Mouse (Mus musculus) stomach, embryonic 14.5 days (tissue): ENCODE measurements at regions not wholly inside any gene's neighbourhood (a gene's known extent, or its start where the extent isn't known, plus 50 kb on each side); places are given as distances from the start of the nearest gene placed in this dataset.

Experiments used
- ATAC-seq: fragments of 200-750 bp; cut with Nextera tagmentation; 2 replicates; pipeline ENCODE4 v1.8.0; 2017; ENCODE audit warnings: low read depth, moderate TSS enrichment; ENCODE audit not compliant: insufficient number of reproducible peaks, insufficient read depth, low FRiP score
- H3K27ac ChIP-seq: fragments of 300-500 bp; sonication (generic); 2 replicates; pipeline ENCODE4 v1.5.1; 2014; ENCODE audit warnings: mild to moderate bottlenecking, low read length, moderate library complexity, mixed read lengths
- H3K27me3 ChIP-seq: fragments of 300-500 bp; sonication (generic); 2 replicates; pipeline ENCODE4 v1.6.1; 2014; ENCODE audit warnings: low read length, control low read depth, mixed read lengths; ENCODE audit not compliant: control insufficient read depth, insufficient read depth
- H3K36me3 ChIP-seq: fragments of 300-500 bp; sonication (generic); 2 replicates; pipeline ENCODE4 v1.6.1; 2014; ENCODE audit warnings: mild to moderate bottlenecking, control low read depth, low read length, moderate library complexity, mixed read lengths; ENCODE audit not compliant: control insufficient read depth, insufficient read depth
- H3K4me1 ChIP-seq: fragments of 300-500 bp; sonication (generic); 2 replicates; pipeline ENCODE4 v1.6.1; 2014; ENCODE audit warnings: low read length, control low read depth, mixed read lengths; ENCODE audit not compliant: control insufficient read depth, insufficient read depth
- H3K4me2 ChIP-seq: fragments of 300-500 bp; sonication (generic); replicated peaks from 2 replicates; pipeline ENCODE4 v1.6.1; 2014; ENCODE audit warnings: low read depth, low read length, control low read depth
- H3K4me3 ChIP-seq: fragments of 300-500 bp; sonication (generic); 2 replicates; pipeline ENCODE4 v1.5.1; 2014; ENCODE audit warnings: low read depth, low read length, control low read depth
- H3K9ac ChIP-seq: fragments of 300-500 bp; sonication (generic); replicated peaks from 2 replicates; pipeline ENCODE4 v1.6.1; 2014; ENCODE audit warnings: low read depth, mild to moderate bottlenecking, control low read depth, low read length, moderate library complexity, mixed read lengths
- H3K9me3 ChIP-seq: fragments of 300-500 bp; sonication (generic); 2 replicates; pipeline ENCODE4 v1.6.1; 2016; ENCODE audit warnings: low read depth, low read length, control low read depth; ENCODE audit not compliant: control insufficient read depth
- WGBS: fragments of 180-500 bp; shearing (Covaris S2); extraction: QIAGEN DNeasy Blood & Tissue Kit; methylation state at CpG from one replicate; pipeline ENCODE4 v1.1.7; 2014; 5-methylcytosine and 5-hydroxymethylcytosine counted together

GRCm38 (mm10) chr9:43387397-43387796 is 76.7 kb downstream of the Trim29 start:
- no peaks in the 10 kb centered on the region for H3K36me3 ChIP-seq
- H3K4me3 ChIP-seq = no peak overlapping the region
- no peaks in the 10 kb centered on the region for H3K4me1 ChIP-seq
- H3K9ac ChIP-seq = no peak overlapping the region
- H3K27me3 ChIP-seq = no peaks in the 10 kb centered on the region
- no peak for ATAC-seq
- 67% methylated on average over 9 of the region's 9 CpGs for WGBS
- no peak overlapping the region for H3K27ac ChIP-seq
- no peak overlapping the region for H3K4me2 ChIP-seq
- H3K9me3 ChIP-seq = no peaks in the 10 kb centered on the region

- Histone ChIP-seq H3K27me3 (no peaks in the 10 kb centered on the region), H3K9ac (no peak overlapping the region), H3K36me3 (no peaks in the 10 kb centered on the region), H3K4me1 (no peaks in the 10 kb centered on the region), H3K4me2 (no peak overlapping the region), H3K4me3 (no peak overlapping the region), H3K9me3 (no peaks in the 10 kb centered on the region), H3K27ac (no peak overlapping the region)
- ATAC-seq = no peak
- 45% methylated on average over 9 of the region's 9 CpGs for WGBS
Observed at GRCm38 (mm10) chr9:43389491-43390083, 78.9 kb downstream of the Trim29 start.

- no peaks in the 10 kb centered on the region for H3K36me3 ChIP-seq
- no peak overlapping the region for H3K27ac ChIP-seq
- H3K9me3 ChIP-seq = no peaks in the 10 kb centered on the region
- WGBS = 59% methylated on average over 6 of the region's 6 CpGs
- H3K27me3 ChIP-seq = no peaks in the 10 kb centered on the region
- H3K9ac ChIP-seq = no peak overlapping the region
- no peak overlapping the region for H3K4me3 ChIP-seq
- ATAC-seq = no peak
- H3K4me2 ChIP-seq = no peak overlapping the region
- no peaks in the 10 kb centered on the region for H3K4me1 ChIP-seq
Observed at GRCm38 (mm10) chr9:43392467-43393064, 81.9 kb downstream of the Trim29 start.

- no peak overlapping the region for H3K4me2 ChIP-seq
- H3K27ac ChIP-seq = no peak overlapping the region
- ATAC-seq = 0 out of 2 replicates have a peak, but pooled peaks have one; percentile 28
- no peaks in the 10 kb centered on the region for H3K27me3 ChIP-seq
- H3K9me3 ChIP-seq = no peaks in the 10 kb centered on the region
- no peak overlapping the region for H3K9ac ChIP-seq
- WGBS = 34% methylated on average over 5 of the region's 5 CpGs
- H3K4me1 ChIP-seq = no peaks in the 10 kb centered on the region
- no peak overlapping the region for H3K4me3 ChIP-seq
- no peaks in the 10 kb centered on the region for H3K36me3 ChIP-seq
Observed at GRCm38 (mm10) chr9:43394204-43394603, 83.6 kb downstream of the Trim29 start.

GRCm38 (mm10) chr9:43395209-43395608 is 84.6 kb downstream of the Trim29 start:
- no peak overlapping the region for H3K4me3 ChIP-seq
- H3K27me3 ChIP-seq = no peaks in the 10 kb centered on the region
- H3K36me3 ChIP-seq = no peaks in the 10 kb centered on the region
- WGBS = 37% methylated on average over 5 of the region's 5 CpGs
- H3K4me2 ChIP-seq = no peak overlapping the region
- H3K9ac ChIP-seq = no peak overlapping the region
- no peak overlapping the region for H3K27ac ChIP-seq
- H3K4me1 ChIP-seq = no peaks in the 10 kb centered on the region
- no peaks in the 10 kb centered on the region for H3K9me3 ChIP-seq
- no peak for ATAC-seq

GRCm38 (mm10) chr9:43396566-43396965 is 85.9 kb downstream of the Trim29 start:
- Histone ChIP-seq H3K27ac (no peak overlapping the region), H3K9me3 (no peaks in the 10 kb centered on the region), H3K4me2 (no peak overlapping the region), H3K4me3 (no peak overlapping the region), H3K9ac (no peak overlapping the region), H3K27me3 (no peaks in the 10 kb centered on the region), H3K36me3 (no peaks in the 10 kb centered on the region), H3K4me1 (no peaks in the 10 kb centered on the region)
- no peak for ATAC-seq

- H3K9ac ChIP-seq = no peak overlapping the region
- no peak for ATAC-seq
- H3K36me3 ChIP-seq = no peaks in the 10 kb centered on the region
- 59% methylated on average over 6 of the region's 6 CpGs for WGBS
- H3K4me3 ChIP-seq = no peak overlapping the region
- H3K9me3 ChIP-seq = no peaks in the 10 kb centered on the region
- no peak overlapping the region for H3K4me2 ChIP-seq
- no peaks in the 10 kb centered on the region for H3K4me1 ChIP-seq
- H3K27ac ChIP-seq = no peak overlapping the region
- H3K27me3 ChIP-seq = no peaks in the 10 kb centered on the region
Observed at GRCm38 (mm10) chr9:43408493-43408892, 97.8 kb downstream of the Trim29 start.

GRCm38 (mm10) chr9:43412473-43412872 is 101.8 kb downstream of the Trim29 start:
- ATAC-seq = no peak
- WGBS = 74% methylated on average over 3 of the region's 3 CpGs

More at GRCm38 (mm10) chr9:43412473-43412872, 101.8 kb downstream of the Trim29 start:
- no peaks in the 10 kb centered on the region for H3K27me3 ChIP-seq
- H3K9me3 ChIP-seq = no peaks in the 10 kb centered on the region
- H3K4me1 ChIP-seq = no peaks in the 10 kb centered on the region
- no peak overlapping the region for H3K4me2 ChIP-seq
- H3K27ac ChIP-seq = no peak overlapping the region
- H3K9ac ChIP-seq = no peak overlapping the region
- no peaks in the 10 kb centered on the region for H3K36me3 ChIP-seq
- H3K4me3 ChIP-seq = no peak overlapping the region
